Mouse (Mus musculus) ES-Bruce4 (cell line): Measurements from ENCODE around the gene Emp3.

ENCODE experiments used
- CTCF ChIP-seq: IDR thresholded peaks from one replicate; pipeline ENCODE4 v1.8.1; 2011; ENCODE audit warnings: low read depth, low read length
- EP300 ChIP-seq: IDR thresholded peaks from 2 replicates; pipeline ENCODE4 v1.6.1; 2011; ENCODE audit warnings: low read depth, low read length; ENCODE audit not compliant: insufficient read depth

- no peak for TF ChIP-seq CTCF
- TF ChIP-seq EP300: no peak
These were observed 12.8 kb downstream of the Emp3 start for GRCm38 (mm10) chr7:45908384-45908783.
